Mouse (Mus musculus): ENCODE measurements around the gene Crhr2.

- TF ChIP-seq GATA1 (IDR thresholded peaks at IDR 0.05; ENCODE audit: borderline replicate concordance, low read length) (no peak), FLI1 (IDR thresholded peaks at IDR 0.05; ENCODE audit: low read length) (no peak)
Observed at GRCm38 (mm10) chr6:55082261-55083051, 50.4 kb downstream of the Crhr2 start.
